Mouse (Mus musculus) liver, adult 2 months (tissue): ENCODE measurements around the gene Hist2h2be. TPM values are rescaled to one million over a fixed set of nuclear protein-coding genes. Genes with fewer than 3 reads are reported as not detected.

Source experiments
- DNase-seq: peaks from one replicate; pipeline ENCODE4 v3.0.0-alpha.2; 2011; ENCODE audit warnings: low read depth, low spot score; ENCODE audit errors: extremely low read depth
- H3K27ac ChIP-seq: fragments of 200-500 bp; replicated peaks from 2 replicates; pipeline ENCODE4 v1.5.1; 2012; ENCODE audit warnings: low read depth, mild to moderate bottlenecking, control low read depth, inconsistent platforms, low read length; ENCODE audit not compliant: insufficient read depth
- H3K27me3 ChIP-seq: fragments of 200-500 bp; 2 replicates; pipeline ENCODE4 v1.6.1; 2012; ENCODE audit warnings: mild to moderate bottlenecking, moderate library complexity, low read length, inconsistent platforms; ENCODE audit not compliant: control insufficient read depth, insufficient read depth
- H3K36me3 ChIP-seq: fragments of 200-500 bp; 2 replicates; pipeline ENCODE4 v1.6.1; 2012; ENCODE audit warnings: low read length, inconsistent platforms; ENCODE audit not compliant: control insufficient read depth, insufficient read depth
- H3K4me1 ChIP-seq: fragments of 200-500 bp; 2 replicates; pipeline ENCODE4 v1.6.1; 2011; ENCODE audit warnings: low read length; ENCODE audit not compliant: control insufficient read depth, insufficient read depth
- H3K4me3 ChIP-seq: fragments of 200-500 bp; 2 replicates; pipeline ENCODE4 v1.5.1; 2011; ENCODE audit warnings: low read depth, mild to moderate bottlenecking, control low read depth, low read length, moderate library complexity; ENCODE audit not compliant: insufficient read depth
- H3K79me2 ChIP-seq: fragments of 200-500 bp; 2 replicates; pipeline ENCODE4 v1.6.1; 2012; ENCODE audit warnings: inconsistent platforms, mild to moderate bottlenecking, low read length, moderate library complexity; ENCODE audit not compliant: control insufficient read depth, insufficient read depth
- H3K9ac ChIP-seq: fragments of 200-500 bp; 2 replicates; pipeline ENCODE4 v1.6.1; 2012; ENCODE audit warnings: low read depth, mild to moderate bottlenecking, control low read depth, inconsistent platforms, low read length
- CTCF ChIP-seq: fragments of 200-500 bp; IDR thresholded peaks from 2 replicates; pipeline ENCODE4 v1.5.1; 2011; ENCODE audit warnings: low read depth, low read length, control low read depth
- POLR2A ChIP-seq: fragments of 200-500 bp; IDR thresholded peaks from 2 replicates; pipeline ENCODE4 v1.6.1; 2011; ENCODE audit warnings: low read length, control low read depth; ENCODE audit not compliant: insufficient read depth; ENCODE audit errors: extremely low read depth
- WGBS: fragments of 180-500 bp; shearing (Covaris S2); methylation state at CpG from one replicate; pipeline ENCODE4 v1.1.7; 2018; 5-methylcytosine and 5-hydroxymethylcytosine counted together
- polyA plus RNA-seq: library from polyadenylated mRNA; depleted of rRNA; stranded (reverse); fragments of >200 nt; gene quantifications from 2 replicates; pipeline ENCODE4 v1.2.3, GENCODE M21; 2012
- total RNA-seq: library from RNA; depleted of rRNA; stranded (reverse); fragments of >200 nt; gene quantifications from 2 replicates; pipeline ENCODE4 v1.2.3, GENCODE M21; 2014

The Hist2h2be gene
- total and polyA plus RNA-seq, 2 experiments = 1.4 to 2.9 TPM

GRCm38 (mm10) chr3:96225421-96225820 lies 4.5 kb downstream of the Hist2h2be start:
- TF ChIP-seq CTCF (no peak), POLR2A (no peak)
- no peak for DNase-seq
- Histone ChIP-seq H3K36me3 (no peaks in the 10 kb centered on the region), H3K4me1 (peaks cover 6% of the 10 kb centered on the region; the same call in 1 of the 2 replicates), H3K27me3 (no peaks in the 10 kb centered on the region), H3K9ac (no peak overlapping the region), H3K79me2 (no peaks in the 10 kb centered on the region), H3K27ac (no peak overlapping the region), H3K4me3 (no peak overlapping the region)
- WGBS = 76% methylated on average over 2 of the region's 2 CpGs

DNA sequence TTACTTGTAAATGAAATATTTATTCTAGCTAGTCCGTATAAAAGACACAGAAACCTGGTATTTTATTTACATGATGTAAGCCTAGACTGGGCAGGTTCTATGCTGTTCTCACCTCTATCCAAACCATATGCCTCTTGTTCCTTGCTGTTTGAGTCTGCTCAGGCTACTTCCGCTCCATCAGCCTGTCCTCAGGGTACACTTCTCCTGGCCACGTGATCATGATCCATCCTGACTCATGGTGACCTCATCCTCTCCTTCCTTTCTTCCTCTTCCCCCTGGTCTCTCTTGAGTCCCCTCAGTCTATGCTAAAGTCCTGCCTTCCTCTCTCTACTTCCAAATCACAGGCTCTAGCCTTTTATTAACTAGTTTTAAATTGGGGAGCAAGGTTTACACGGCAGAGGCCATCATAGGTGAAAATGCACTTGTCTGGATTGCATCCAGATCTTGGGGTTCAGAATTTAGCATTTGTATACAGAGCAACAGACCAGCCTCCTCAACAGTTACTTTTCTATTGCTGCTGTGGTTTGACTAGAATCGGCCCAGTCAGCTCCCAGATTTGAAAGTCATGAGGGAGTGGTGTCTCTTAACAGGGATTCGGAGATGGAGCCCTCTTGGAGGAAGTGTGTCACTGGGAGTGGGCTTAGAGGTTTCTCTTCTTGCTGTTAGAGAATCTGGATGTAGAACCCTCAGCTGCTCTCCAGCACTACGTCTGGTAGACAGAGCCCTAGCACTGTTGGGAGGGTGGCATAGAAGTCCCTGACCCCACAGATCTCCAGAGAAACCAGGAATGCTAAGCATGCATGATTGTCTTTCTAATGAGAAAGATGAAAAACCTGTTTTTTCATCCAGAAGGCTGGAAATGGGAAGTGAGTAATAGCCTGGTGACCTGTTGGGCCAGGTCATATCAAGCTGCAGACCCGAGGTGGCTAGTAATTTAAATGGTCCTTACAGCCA lies 6.1 kb downstream of the Hist2h2be start:
- no peak for DNase-seq

GRCm38 (mm10) chr3:96228828-96229227 lies 7.9 kb downstream of the Hist2h2be start:
- H3K9ac ChIP-seq = no peak overlapping the region
- no peaks in the 10 kb centered on the region for H3K36me3 ChIP-seq
- TF ChIP-seq POLR2A (no peak), CTCF (no peak)
- H3K4me3 ChIP-seq = no peak overlapping the region
- H3K4me1 ChIP-seq = no peaks in the 10 kb centered on the region
- H3K27ac ChIP-seq = no peak overlapping the region
- DNase-seq = no peak
- 74% methylated on average over 2 of the region's 2 CpGs for WGBS
- H3K27me3 ChIP-seq = no peaks in the 10 kb centered on the region
- H3K79me2 ChIP-seq = no peaks in the 10 kb centered on the region

More for the DNA sequence above, 6.1 kb downstream of the Hist2h2be start:
- Histone ChIP-seq H3K27ac (no peak overlapping the region), H3K4me3 (no peak overlapping the region), H3K9ac (no peak overlapping the region), H3K36me3 (no peaks in the 10 kb centered on the region), H3K4me1 (peaks cover 3% of the 10 kb centered on the region; the same call in 1 of the 2 replicates), H3K79me2 (no peaks in the 10 kb centered on the region), H3K27me3 (no peaks in the 10 kb centered on the region)
- WGBS = 74% methylated on average over 8 of the region's 8 CpGs
- TF ChIP-seq CTCF (no peak), POLR2A (no peak)

DNA sequence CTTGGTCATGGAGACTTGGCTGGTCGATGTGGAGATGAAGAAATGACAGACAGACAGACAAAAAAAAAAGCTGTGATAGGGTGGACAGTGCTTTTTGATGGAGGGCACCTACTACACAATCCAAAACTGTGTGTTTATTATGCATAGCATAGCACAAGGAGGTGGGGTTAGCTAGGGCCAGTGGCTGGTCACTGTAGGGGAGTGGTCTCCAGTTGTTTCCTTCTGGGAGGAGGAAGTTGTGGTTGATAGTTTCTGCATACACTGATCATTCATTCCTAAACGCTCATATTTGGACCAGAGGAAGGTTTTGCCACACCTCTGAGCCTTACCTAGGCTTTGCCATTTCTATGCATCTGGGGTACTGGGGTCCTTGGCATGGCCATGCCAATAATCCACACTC lies 9.5 kb downstream of the Hist2h2be start:
- Histone ChIP-seq H3K27me3 (no peaks in the 10 kb centered on the region), H3K9ac (no peak overlapping the region), H3K79me2 (no peaks in the 10 kb centered on the region), H3K27ac (no peak overlapping the region), H3K4me3 (no peak overlapping the region), H3K4me1 (no peaks in the 10 kb centered on the region), H3K36me3 (no peaks in the 10 kb centered on the region)
- WGBS = 78% methylated on average over 2 of the region's 2 CpGs
- DNase-seq = no peak
- TF ChIP-seq POLR2A (no peak), CTCF (no peak)

GRCm38 (mm10) chr3:96230910-96231757 lies 10.2 kb downstream of the Hist2h2be start:
- WGBS = 76% methylated on average over 4 of the region's 4 CpGs
- Histone ChIP-seq H3K36me3 (no peaks in the 10 kb centered on the region), H3K79me2 (no peaks in the 10 kb centered on the region), H3K4me1 (no peaks in the 10 kb centered on the region), H3K9ac (no peak overlapping the region), H3K4me3 (no peak overlapping the region), H3K27me3 (no peaks in the 10 kb centered on the region), H3K27ac (no peak overlapping the region)
- DNase-seq = no peak
- TF ChIP-seq CTCF (no peak), POLR2A (no peak)
